Mouse (Mus musculus) CD8-positive naive resting alpha-beta T cell, adult 2 months (primary cell): Measurements from ENCODE around the gene Spryd3.

ENCODE experiments used
- DNase-seq, 2 experiments: peaks; one replicate each; pipeline ENCODE4 v3.0.0; 2022; ENCODE audit warnings: low read depth in 2 of 2, low spot score in 2 of 2

Gene Spryd3

DNA sequence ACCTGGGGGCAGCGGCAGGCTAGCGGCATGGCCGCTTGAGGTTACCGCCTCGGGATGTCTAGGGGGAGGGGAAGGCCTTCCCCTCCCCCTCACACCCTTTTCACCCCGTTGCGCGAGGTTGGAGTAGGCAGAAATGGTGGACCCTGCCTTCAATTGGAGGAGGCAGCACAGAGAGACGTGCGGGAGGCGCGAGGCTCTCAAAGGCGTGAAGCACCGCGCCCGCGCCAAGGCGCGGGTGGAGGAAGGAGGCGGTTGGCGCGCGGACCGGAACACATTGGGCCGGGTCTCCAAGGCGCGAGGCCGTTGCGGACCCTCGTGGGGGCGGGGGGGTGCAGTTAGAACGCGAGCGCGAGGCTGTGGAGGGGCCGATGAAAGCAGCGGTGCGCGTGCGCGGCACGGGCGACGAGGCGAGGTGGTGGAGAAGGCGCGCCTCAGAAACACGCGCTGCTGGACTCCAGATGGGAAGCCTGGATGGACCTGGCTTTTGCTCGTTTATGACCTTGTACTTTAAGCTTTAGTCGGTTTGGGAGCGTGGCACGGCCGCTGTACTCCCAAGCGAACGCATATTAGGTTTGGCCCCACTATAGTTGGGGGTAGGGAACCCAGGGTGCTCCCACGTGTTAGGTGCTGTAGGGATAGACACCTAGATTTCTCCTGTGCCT is 61.8 kb downstream of the Spryd3 start:
- DNase-seq, result peak; percentile 26 to 32

DNA sequence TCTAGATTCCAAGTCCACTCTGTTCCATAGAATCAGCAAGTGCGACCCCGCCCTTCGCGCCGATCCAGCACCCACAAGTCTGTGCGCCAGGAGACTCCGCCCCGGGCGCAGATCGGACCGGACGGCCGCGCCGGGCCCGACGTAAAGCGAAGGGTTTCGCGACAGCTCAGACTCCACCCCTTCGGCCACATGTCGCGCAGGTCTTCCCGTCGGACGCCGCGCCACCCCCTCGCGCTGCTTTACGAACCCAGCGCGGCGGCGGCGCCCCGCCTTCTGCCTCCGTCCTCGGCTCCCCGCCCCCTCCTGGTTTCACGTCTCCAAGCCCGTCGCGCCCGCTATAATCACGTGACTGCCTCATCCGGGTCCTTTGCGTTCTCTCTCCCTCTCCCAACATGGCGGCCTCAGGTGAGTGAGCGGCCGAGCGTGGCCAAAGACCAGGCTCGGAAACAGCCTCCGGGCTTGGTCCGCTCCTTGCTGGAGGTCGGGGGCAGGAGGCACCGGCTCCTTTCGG is 62.4 kb downstream of the Spryd3 start, which contains the start of gene Eif4b:
Gene Eif4b (plus strand): TSS at position 215 of the 511 bp plus-strand sequence.
- peak; percentile 97 for DNase-seq

DNA sequence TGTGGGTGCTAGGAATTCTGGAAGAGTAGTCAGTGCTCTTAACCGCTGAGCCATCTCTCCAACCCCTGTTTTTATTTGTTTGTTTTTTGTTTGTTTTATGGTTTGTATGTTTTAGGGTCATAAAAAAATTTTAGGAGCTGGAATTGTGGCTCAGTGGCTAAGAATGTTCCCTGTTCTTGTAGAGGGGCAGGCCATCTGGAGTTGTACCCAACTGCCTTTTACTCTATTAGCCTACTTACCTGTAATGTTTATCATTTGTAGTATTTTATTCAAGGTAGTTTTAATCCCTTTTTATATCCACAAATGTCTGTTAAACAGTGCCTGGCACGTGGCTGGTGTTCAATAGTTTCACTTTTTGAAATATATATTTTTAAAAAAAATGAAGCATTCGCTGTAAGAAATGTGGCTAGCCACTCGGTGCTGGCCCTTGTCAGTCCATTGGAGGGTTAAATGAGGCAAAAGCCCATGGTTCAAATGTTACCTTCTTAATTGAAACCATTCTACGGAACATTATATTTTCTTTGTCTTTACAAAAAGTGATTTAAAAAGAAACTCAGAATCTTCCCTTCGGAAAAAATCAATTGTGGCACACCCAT is 63.0 kb downstream of the Spryd3 start:
- no peak for DNase-seq

GRCm38 (mm10) chr15:102070476-102071467 is 65.3 kb downstream of the Spryd3 start:
- no peak for DNase-seq
